Mouse (Mus musculus) left cerebral cortex, postnatal 10 days (tissue): Measurements from ENCODE around the gene Atxn7. TPM values are rescaled to one million over a fixed set of nuclear protein-coding genes. Genes with fewer than 3 reads are reported as not detected.
A peak's percentile ranks its signal among the peaks of the same experiment; 100 is the strongest.
"Not testable (repeated sequence)": the region's sequence is repeated elsewhere in the genome, so short reads cannot be mapped to it uniquely, and the experiment has no call there.

ENCODE experiments used
- DNase-seq, 2 experiments: peaks; one replicate each; pipeline ENCODE4 v3.0.0; 2021 to 2022; ENCODE audit warnings: low spot score in 2 of 2, mixed read lengths in 1 of 2; ENCODE audit errors: extremely low spot score in 1 of 2
- intact Hi-C: fragments of 180-260 bp; cut with DNase I; formaldehyde crosslinking; loops from one replicate; pipeline ENCODE4 v1.15.1; 2025
- total RNA-seq, 2 experiments: library from RNA; stranded (reverse); gene quantifications; 2 replicates each; pipeline ENCODE4 v1.2.3; 2021

Atxn7 gene
- total RNA-seq, result 10 to 100 TPM; 15.3 to 16.8 TPM

DNA sequence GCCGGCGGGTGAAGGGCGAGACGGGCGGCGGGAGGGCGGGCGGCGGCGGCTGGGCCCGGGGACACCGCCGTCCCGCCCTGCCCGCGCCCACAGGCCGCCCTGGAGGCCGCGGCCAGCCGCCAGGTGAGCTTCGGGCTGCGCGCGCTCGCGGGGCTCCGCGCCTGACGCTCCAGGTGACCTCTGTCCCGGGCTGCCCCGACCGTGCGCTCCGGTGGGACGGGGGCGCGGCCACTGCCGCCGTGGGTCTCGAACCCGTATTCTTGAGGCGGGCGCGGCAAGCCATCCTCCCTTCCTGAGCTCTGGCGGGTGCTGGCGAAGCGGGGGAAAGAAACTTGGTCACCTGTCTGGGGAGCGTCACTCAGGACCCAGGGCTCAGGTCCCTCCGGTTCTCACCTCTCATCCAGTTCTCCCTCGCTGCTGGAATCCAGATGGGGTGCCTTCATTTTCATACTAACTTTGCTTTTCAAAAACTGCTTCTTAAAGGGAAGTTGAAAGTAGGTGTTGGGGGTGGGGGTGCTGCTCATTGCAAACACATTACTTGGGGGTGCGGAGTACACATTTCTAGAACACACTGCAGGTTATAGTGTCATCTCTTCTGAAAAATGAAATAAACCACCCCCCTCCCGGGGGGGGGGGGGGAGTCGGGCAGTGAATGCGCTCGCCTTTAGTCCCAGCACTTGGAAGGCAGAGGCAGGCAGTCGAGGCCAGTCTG, at the start of gene Atxn7, which contains the start of gene Thoc7:
Atxn7 (plus strand) TSS at position 40 of the 712 bp plus-strand sequence.
Thoc7 (minus strand) TSS at position 452 of the 712 bp plus-strand sequence.
- intact Hi-C loops, result loop anchor here (5.0 to 10.0 kb wide), 2 partner anchors 53 to 136 kb away; no protein-coding TSS in a partner anchor
- DNase-seq, result peak; percentile 11 to 62

DNA sequence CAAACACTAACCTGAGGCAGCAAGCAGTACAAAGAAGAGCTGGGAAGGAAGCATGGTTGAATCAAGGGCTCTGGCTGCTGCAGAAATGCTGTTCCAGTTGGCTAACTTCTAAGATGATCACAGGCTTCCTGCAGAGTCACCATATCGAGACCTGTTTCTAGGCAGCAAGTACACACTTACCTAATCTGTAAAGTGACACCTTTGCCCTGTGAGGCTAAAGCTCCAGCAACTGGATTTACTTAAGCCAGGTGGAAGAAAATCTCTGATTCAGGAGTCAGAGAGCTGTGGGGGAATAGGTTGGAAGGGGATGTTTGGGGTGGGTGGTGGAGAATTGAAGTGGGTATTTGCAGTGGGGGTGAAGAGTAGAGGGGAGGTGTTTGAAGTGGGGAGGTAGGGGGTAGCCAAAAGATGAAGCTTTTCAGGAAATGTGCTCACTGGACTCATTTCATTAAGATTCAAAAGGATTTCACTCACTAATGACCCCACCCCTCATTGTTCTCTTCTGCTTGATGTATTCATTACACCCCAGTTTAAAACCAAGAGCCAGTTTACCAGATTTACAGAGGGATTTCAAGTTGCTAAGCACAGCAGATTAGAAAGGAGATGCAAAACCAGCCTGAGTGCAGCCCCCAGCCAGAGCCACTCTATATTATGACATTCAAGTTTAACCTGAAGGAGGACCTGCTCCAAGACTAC, 46.7 kb upstream of the Atxn7 start, which contains the start of gene Gm281:
Gm281 (minus strand) TSS at position 92 of the 696 bp plus-strand sequence.
- intact Hi-C loops, result loop anchor here (10.0 kb wide), 1 partner anchor 700 kb away; no protein-coding TSS in a partner anchor
- DNase-seq, result no peak

- no peak for DNase-seq
- intact Hi-C loops, result loop anchor here (10.0 kb wide), 1 partner anchor 700 kb away; no protein-coding TSS in a partner anchor
Measured at GRCm38 (mm10) chr14:13915207-13915606, 46.0 kb upstream of the Atxn7 start.

- intact Hi-C loops, result loop anchor here (2.0 to 10.0 kb wide), 2 partner anchors 560 to 702 kb away; no protein-coding TSS in a partner anchor
- DNase-seq, result no peak
Measured at GRCm38 (mm10) chr14:13917208-13917607, 44.0 kb upstream of the Atxn7 start.

DNA sequence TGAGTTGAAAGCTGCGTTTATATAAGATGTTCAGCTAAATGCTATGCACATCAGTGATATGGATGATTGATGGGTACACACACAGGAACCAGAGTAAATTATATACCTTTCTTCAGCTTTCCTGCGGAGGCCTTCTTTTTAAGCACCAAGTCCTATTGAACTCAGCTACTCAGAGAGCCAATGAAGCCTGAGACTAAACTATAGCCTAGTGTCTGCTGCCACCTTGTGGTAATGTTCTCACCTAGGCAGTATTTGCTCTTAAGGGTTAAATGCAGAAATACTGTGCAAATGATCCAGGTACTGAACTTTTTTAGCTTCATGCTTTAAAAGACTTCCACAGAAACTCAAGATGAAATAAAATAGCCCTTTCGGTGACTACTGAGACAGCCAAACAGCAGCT, 43.6 kb upstream of the Atxn7 start:
- intact Hi-C loops, result loop anchor here (2.0 to 10.0 kb wide), 2 partner anchors 561 to 703 kb away; no protein-coding TSS in a partner anchor
- DNase-seq, result peak; percentile 62 to 80

GRCm38 (mm10) chr14:13933290-13934051, 27.8 kb upstream of the Atxn7 start:
- no peak for DNase-seq
- intact Hi-C loops, result no loop called here

DNA sequence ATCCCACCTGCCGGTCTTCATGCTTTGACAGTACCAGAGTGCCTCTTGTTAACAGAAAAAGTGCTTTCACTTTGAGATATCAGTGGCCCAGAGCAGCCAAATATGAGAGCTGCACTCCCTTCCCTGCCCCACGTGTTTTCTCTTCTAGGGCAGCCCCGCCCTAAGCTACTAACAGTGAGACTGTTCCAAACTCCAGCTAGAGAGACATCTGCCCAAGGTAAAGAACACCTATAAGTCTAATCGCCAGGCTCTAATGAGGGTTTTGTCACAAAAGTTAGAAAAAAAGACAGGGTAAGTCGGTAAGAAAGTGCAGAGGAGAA, 27.2 kb upstream of the Atxn7 start:
- DNase-seq, result no peak
- intact Hi-C loops, result no loop called here

DNA sequence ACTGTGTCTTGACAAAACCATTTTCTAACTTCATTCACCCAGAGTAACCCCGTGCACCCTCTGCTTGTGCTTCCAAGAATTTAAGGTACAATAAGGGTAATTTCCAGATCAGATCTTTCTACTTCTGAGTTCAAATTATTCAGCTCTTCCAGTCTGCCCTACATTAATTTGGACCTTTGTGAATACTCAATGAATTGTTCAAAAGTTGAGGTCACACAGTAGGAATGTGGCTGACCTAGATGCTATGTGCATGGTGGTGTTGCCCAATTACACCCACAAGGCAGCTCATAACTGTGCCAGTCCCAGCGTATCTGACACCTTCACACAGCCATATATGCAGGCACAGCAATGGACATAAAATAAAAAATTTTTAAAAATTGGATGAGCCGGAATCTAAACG, 16.6 kb upstream of the Atxn7 start:
- intact Hi-C loops, result loop anchor here (5.0 kb wide), 1 partner anchor 158 kb away; no protein-coding TSS in a partner anchor

GRCm38 (mm10) chr14:13948345-13948744, 12.9 kb upstream of the Atxn7 start:
- no peak for DNase-seq
- intact Hi-C loops, result loop anchor here (5.0 kb wide), 1 partner anchor 154 kb away; no protein-coding TSS in a partner anchor

More for the DNA sequence above, 16.6 kb upstream of the Atxn7 start:
- no peak for DNase-seq

DNA sequence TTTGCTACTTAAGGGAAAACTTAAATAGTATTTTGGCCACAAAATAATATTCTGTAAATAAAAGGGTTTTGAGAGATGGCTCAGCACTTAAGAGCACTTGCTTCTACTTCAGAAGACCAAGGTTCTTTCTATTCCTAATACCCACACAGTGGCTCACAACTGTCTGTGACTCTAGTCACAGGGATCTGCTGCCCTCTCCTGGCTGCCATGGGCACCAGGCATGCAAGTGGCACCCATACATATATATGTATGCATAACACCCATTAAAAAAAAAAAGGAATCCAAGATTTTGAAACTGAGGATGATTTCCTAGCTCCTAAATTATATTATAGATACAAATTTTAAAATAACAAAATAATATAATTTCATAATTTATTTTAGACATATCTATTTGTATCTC, 10.8 kb upstream of the Atxn7 start:
- intact Hi-C loops, result no loop called here
- peak in 1 of 2 experiments; percentile 36 for DNase-seq

DNA sequence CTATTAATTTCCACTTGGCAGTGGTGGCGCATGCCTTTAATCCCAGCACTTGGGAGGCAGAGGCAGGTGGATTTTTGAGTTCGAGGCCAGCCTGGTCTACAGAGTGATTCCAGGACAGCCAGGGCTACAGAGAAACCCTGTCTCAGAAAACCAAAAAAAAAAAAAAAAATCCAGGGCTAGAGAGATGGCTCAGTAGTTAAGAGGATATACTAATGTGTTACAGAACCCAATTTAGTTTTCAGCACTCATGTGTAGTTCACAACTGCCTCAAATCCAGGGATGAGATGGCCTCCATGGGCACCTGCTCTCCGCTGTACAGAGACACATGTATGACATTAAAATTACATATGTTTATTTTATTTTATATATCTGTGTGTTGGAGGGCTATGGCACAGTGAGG, 9.1 kb upstream of the Atxn7 start:
- DNase-seq, intact Hi-C loops: not testable (repeated sequence)

DNA sequence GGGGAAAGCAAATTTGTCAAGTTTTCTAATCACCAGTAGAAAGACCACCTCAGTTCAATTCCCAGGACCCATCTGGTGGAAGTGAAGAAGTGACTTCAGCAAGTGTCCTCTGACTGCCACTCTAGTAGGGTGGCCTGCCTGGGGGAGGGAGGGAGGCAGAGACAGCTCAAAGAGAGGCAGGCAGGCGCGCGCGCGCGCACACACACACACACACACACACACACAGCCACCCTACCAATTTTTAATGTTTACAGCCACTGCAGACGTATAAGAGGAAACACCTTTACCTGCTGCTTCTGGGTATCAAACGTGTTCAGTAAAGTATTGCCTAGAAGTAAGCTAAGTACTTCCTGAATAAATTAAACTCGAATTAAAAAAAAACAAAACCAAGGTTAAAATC, 1.2 kb upstream of the Atxn7 start:
- peak in 1 of 2 experiments; percentile 51 for DNase-seq
- intact Hi-C loops, result loop anchor here (5.0 to 10.0 kb wide), 2 partner anchors 55 to 137 kb away; no protein-coding TSS in a partner anchor

- intact Hi-C loops, result loop anchor here (5.0 to 10.0 kb wide), 2 partner anchors 54 to 137 kb away; no protein-coding TSS in a partner anchor
- peak; percentile 11 to 83 for DNase-seq
Measured at GRCm38 (mm10) chr14:13960482-13961325, 536 bp upstream of the Atxn7 start.

- no peak for DNase-seq
- intact Hi-C loops, result loop anchor here (5.0 to 10.0 kb wide), 2 partner anchors 52 to 135 kb away; no protein-coding TSS in a partner anchor
Measured at GRCm38 (mm10) chr14:13962476-13962875, 1.2 kb downstream of the Atxn7 start.

DNA sequence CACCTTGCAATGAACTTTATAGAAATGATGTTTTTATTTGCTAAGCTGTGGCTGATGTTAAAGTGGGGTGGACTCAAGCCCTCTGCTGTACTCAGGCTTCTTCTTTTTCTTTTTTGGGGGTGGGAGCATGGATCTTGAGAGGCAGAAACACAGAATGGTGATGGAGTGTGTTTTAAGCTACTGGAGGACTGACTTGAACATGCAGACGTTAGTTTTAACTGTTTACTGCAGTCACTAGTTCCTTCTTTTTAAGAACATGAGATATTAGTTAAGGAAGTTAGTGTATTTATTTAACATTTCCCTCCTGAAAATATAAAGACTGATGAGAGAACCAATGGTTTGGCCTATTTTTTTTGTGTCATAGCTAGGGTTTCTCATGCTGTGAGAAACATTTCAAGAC, 2.3 kb downstream of the Atxn7 start:
- intact Hi-C loops, result loop anchor here (5.0 to 10.0 kb wide), 2 partner anchors 51 to 134 kb away; no protein-coding TSS in a partner anchor
- no peak for DNase-seq

- intact Hi-C loops, result loop anchor here (10.0 kb wide), 1 partner anchor 47 kb away; no protein-coding TSS in a partner anchor
- DNase-seq, result no peak
Measured at GRCm38 (mm10) chr14:13967607-13968006, 6.4 kb downstream of the Atxn7 start.

DNA sequence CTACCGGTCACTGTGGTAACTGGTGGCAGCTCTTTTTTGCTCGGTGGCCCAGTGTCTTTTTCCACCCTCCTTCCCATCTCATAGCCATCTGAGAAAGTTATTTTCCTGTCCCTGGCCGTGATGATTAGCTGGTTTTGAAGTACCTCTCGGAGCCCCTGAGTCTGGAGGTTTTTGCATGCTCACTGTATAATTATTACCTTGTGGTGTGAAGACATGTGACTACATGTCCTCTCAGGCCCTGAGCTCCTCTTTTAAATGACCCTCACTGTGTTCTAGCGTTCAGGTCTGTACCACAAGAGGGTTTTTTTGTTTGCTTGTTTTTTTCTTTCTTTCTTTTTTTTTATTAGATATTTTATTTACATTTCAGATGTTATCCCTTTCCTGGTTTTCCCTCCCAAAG, 7.2 kb downstream of the Atxn7 start:
- DNase-seq, result no peak
- intact Hi-C loops, result loop anchor here (10.0 kb wide), 1 partner anchor 46 kb away; no protein-coding TSS in a partner anchor

DNA sequence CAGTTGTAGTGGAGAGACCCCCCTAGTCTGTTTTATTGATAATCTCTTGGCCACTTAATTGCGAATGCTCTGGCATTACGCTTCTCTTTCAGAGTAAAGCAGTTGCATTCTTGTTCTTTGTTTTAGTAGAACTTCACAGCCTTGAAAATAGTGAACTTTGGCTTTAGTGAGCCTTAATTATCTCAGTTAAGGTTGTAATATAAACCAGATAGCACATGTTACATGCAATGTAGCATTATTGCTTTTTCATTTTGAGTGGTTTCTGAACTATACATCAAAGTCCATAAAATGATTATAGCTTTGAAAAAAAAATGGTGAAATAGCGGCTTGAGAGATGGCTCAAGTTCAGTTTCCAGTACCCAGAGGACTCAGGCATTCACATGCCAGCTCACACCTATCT, 9.3 kb downstream of the Atxn7 start:
- intact Hi-C loops, result no loop called here
- no peak for DNase-seq
